Mouse (Mus musculus): ENCODE data around the gene St6galnac3. TPM values are rescaled to one million over a fixed set of nuclear protein-coding genes. Genes with fewer than 3 reads are reported as not detected.

The St6galnac3 gene
- total RNA-seq, 1 experiment from 2014 or later = 10.9 TPM

DNA sequence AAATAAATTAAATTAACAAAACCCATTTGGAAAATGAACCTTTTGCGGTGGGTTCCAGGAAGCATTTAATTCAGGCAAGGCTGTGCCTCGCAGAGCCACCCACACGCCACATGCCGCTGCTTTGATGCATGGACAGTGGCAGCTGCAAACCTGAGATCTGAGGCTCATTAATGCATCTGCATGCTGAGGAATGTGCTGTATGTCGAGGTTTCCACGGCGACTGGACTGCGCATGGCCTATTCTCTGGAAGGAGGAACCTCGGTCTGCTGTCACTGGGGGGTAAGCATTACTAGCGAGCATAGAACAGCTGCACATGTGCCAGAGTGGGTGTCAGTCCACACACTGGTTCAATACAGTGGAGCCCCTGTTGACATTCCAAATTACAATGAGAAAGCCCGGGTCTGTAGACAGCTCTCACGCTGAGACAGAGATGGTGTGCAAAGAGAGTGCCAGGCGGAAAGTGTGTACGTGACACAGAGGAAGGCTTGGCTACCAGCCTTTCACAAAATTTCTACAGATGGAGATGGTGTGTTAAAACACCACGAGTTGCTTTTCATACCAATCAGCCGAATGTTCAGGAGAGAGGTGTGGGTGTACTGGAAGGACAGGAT, 447.5 kb downstream of the St6galnac3 start:
- DNase-seq = no peak

GRCm38 (mm10) chr3:153276830-153277388, 448.1 kb downstream of the St6galnac3 start:
- DNase-seq = no peak

DNA sequence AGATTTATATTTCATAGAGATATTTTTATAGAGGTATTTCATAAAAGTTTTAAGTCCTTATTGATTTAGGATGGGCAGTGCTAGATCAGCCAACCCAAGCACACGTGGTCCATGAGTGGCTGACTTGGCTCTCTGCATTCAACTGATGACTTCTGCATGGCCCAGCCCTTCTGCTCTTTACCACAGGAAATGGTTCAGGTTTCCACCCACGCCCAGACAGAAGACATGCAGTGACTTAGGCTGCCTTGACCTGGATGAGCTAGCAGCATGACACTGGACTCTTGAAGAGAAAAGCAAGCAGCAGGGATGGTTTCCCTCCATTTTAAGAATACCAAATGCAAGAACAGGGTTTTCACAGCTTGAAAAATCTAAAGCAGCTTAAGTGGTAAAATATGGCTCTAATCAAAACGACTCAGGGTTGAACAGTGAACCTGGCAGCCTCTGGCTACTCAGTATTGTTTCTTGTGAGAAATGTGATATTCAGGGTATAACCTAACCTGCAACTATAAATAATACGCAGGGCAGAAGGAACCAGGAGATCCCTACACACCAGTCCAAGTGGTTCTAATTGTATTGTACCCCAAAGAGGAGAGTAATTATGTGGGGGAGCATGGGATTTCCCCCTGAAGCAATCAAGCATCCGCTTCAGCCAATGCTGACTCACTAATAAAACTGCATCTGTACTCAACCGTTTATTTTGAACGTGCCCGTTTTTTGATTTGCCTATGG, 448.7 kb downstream of the St6galnac3 start:
- no peak for DNase-seq

DNA sequence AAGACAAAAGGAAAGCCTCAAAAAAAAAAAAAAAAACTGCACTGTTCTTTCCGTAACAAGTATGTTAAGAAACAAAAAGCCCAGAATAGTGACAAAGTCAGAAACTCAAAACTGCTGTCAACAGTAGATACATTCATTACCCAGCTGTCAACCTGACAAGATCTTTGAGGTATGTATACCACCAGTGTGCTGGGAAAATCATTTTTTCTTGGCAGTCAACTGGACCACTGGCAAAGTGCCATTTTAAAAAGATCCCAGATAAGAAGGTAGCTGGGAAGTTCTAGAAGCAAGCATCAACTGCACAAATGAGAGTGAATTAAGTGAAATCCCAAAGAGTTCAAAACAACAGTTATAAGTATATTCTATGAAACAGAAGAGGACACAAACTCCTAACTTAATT, 452.7 kb downstream of the St6galnac3 start:
- DNase-seq = no peak

DNA sequence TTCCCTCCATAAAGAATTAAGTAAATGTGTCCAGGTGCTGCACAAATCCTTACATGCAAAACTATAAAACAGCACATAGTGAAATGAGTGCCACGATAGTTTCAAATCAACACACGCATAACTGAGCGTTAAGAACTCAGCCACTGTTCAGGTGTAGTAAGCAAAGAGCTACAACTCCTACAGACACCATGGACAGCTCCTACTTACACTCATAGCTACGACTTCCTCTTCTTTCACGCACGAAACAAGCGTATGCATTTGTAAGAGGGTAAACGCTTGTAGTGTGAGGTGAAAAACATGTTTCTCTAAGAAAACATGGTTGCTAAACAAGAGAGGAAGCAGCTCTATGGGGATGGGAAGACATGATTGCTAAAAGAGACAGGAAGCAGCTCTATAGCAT, 457.6 kb downstream of the St6galnac3 start:
- DNase-seq = no peak

- DNase-seq = no peak
These were observed 463.0 kb downstream of the St6galnac3 start for GRCm38 (mm10) chr3:153261985-153262384.

DNA sequence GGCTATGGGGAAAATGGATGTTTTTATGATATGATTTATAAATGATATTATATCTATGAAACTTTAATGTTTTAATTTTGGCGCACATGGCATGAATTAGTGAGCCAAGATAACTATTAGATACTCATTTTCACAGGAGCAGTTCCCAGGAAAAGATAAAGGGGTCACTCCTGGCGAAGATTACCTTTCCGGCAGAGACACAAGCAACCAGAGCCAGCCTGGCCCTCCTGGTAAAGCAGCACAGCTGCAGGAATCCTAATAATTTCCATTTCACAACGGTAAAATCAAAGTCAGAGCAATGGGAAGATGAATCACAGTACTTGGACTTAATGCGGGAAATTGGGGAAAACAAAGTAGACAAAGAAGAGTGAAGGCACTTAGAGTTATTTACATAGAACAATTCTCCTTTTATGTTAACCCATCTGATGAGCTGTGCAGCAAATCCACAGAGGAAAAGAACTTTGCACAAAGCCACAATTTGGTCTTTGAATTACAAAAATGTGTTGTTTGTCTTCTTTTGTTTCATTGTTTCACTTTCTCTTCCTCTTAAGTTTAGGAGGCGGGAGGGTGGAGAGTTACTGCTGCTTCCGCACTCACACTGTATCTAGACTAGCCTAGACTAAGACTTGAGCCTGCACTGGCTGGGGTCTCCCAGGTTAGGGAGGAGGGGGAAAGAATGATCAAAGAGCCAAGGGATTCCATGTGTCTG, 464.6 kb downstream of the St6galnac3 start:
- DNase-seq = no peak

- DNase-seq = no peak
These were observed 469.1 kb downstream of the St6galnac3 start for GRCm38 (mm10) chr3:153255910-153256309.

GRCm38 (mm10) chr3:153251653-153252052, 473.3 kb downstream of the St6galnac3 start:
- no peak for DNase-seq

DNA sequence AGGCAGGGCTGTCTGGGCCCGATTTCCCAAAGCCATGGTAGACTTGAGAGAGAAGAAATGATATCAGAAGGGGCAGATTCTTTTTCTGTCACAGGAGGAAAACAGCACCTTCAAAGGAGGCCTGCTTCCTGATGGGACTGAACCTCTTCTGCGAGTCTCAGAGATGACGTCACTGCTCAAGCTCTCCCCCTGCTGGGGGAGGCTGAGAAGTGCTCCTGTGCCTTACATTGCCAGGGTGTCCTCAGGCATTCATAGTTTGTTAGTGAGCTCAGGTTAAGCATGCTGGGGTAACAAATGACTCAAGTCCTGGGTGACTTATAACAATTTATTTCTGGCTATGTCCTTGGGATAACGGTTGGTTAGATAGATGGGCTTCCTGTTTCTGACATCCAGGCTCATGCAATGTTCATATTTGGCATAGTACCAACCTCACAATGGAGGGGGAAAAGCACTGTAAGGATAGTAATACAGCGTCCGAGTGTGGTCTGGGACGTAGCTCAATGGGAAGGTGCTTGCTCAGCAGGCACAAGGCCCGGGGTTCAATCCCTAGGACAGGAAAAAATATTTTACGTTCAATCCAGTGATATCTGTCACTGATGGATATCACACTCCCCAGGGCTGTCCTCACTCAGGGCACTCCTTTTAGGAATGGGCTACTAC, 474.2 kb downstream of the St6galnac3 start:
- peak; percentile 86 for DNase-seq

DNA sequence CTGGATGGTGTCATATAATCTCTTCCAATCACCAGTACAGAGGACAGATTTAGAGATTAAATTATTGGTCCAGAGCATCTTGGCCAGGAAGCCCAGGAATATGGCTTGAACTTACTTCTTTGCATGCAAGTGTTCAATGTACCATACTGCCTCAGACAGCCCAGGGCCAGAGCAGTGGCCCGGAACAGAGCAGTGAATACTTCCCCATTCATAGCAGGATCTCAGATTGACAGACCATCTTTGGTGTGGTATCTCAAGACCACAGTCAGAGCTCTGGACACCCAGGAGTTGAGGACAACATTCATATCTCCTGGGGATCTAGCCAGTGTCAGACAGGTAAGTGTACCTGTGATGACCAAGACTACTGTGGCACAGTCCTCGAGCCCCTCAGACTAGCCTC, 476.1 kb downstream of the St6galnac3 start:
- no peak for DNase-seq

DNA sequence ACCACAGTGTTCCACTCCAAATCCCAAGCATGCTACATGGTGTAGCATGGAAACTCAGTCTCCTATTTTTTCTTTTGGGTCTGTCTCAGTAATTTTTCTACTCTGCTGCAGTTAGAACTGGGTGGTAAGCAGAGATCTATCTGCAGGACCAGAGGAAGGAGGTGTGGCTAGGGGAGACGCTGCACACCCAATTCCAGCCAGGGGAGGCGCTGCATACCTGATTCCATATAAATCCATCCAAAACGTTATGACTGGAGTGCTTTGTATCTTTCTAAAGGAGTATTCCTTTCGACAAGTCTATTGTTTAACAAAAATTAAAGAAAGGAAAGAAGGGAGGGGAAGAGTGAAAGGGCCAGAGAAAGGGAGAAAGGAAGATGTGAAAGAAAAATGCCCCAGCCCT, 476.9 kb downstream of the St6galnac3 start:
- peak; percentile 21 for DNase-seq

- DNase-seq = no peak
These were observed 482.4 kb downstream of the St6galnac3 start for GRCm38 (mm10) chr3:153242524-153242923.

GRCm38 (mm10) chr3:153241134-153241533, 483.8 kb downstream of the St6galnac3 start:
- peak; percentile 7 for DNase-seq

DNA sequence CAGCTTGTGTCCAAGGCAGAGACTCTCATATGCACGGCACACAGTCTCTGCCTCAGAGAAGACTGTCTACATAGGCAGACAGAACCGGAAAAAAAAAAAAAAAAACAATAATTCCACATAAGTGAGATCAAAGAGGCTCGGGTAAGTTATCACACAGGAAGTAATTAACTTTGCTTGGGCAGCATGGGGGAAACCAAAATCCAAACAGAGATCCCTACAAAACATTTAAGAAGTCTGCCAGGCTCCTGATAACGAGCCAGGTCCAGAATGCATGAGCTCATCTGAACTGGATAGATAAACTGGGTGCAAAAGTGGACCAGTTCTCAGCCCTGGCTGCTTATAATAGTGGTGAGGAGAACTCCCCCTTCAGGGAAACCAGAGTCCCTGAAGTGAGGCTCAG, 484.6 kb downstream of the St6galnac3 start:
- DNase-seq = peak; percentile 21

GRCm38 (mm10) chr3:153238381-153238780, 486.6 kb downstream of the St6galnac3 start:
- DNase-seq = no peak

DNA sequence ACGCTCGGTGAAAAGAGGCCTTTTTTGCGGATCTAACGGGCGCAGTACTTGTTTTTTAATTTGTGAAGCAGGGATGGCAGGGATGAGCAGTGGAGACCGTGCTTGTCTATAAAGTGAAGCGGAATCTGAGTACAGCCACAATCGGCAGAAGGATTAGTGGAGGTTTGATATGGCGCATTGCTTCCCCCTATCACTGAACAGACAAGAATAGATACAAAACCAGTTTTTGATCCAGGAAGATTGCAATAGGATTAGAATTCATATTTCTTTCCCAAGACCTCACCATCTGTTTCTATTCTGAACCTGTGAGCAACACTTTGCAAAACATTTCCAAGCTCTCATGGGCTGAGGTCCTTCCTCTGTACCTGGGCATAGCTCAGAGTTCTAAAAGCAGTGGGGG, 488.7 kb downstream of the St6galnac3 start:
- no peak for DNase-seq

GRCm38 (mm10) chr3:153222611-153223402, 502.2 kb downstream of the St6galnac3 start:
- no peak for DNase-seq

GRCm38 (mm10) chr3:153219391-153219790, 505.6 kb downstream of the St6galnac3 start:
- DNase-seq = no peak

GRCm38 (mm10) chr3:153208186-153208585, 516.8 kb downstream of the St6galnac3 start:
- no peak for DNase-seq

- no peak for DNase-seq
These were observed 520.9 kb downstream of the St6galnac3 start for GRCm38 (mm10) chr3:153204046-153204445.

DNA sequence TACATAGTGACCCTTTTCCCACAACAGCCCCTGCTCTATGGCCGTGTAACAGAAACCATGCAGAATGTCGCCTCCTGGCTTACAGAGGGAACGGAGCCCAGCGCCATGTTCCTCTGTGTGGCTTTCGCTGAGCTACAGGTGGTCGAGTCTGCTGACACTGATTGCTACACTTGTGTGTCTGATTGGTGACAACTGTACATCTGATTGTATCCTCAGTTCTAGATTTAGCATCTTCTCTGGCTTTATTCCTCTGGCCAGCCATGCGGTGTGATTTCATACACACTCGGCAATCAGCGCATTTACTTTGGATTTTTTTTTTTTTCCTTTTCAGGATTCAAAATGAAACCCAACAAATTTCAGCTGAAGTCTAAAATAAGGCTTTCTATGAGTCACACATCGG, 523.1 kb downstream of the St6galnac3 start:
- DNase-seq = no peak

All from adrenal gland, postnatal 14 days (tissue).